ENCODE assay signal across 15 mouse cellular contexts in genomic region chr15:93706366-93706930, GRCm38 (mm10).
A peak's percentile ranks its signal among the peaks of the same experiment; 100 is the strongest.
DNase-seq lines count a peak whose midpoint lies in the region; ATAC-seq and TF ChIP-seq lines count a peak whose summit lies in the region.
"Had no signal": no experiment of that assay in that cellular context is flagged by ENCODE, and none has a peak within 500 bp of the region (broad histone marks: within the 10 kb centered on the region; RNA-seq: fewer than 3 reads in every experiment).

No protein-coding gene starts in this region.

- peaks cover 19% of the 10 kb centered on the region for H3K4me1 ChIP-seq in hindbrain, embryonic 10.5 days (replicated peaks)
- H3K4me1 ChIP-seq in hindbrain, postnatal 0 days (ENCODE audit: insufficient read depth, low read length), result no peaks in the 10 kb centered on the region
- H3K4me1 ChIP-seq in limb, embryonic 10.5 days, result peaks cover 42% of the 10 kb centered on the region
- H3K4me1 ChIP-seq: hindbrain, embryonic 15.5 days had no signal

- H3K4me3 ChIP-seq in hindbrain, embryonic 10.5 days, result no peak overlapping the region
- H3K4me3 ChIP-seq in hindbrain, postnatal 0 days (ENCODE audit: low read length), result no peak overlapping the region
- H3K4me3 ChIP-seq in limb, embryonic 10.5 days, result no peak overlapping the region
- H3K4me3 ChIP-seq: forebrain, embryonic 10.5 days; hindbrain, embryonic 15.5 days; megakaryocyte, embryonic 14.5 days had no signal

- no peaks in the 10 kb centered on the region for H3K27me3 ChIP-seq in hindbrain, embryonic 10.5 days (ENCODE audit: insufficient read depth, poor library complexity, severe bottlenecking)
- H3K27me3 ChIP-seq in hindbrain, postnatal 0 days (ENCODE audit: insufficient read depth, low read length), result no peaks in the 10 kb centered on the region
- H3K27me3 ChIP-seq in limb, embryonic 10.5 days (ENCODE audit: low read depth, poor library complexity, severe bottlenecking), result no peaks in the 10 kb centered on the region
- H3K27me3 ChIP-seq: hindbrain, embryonic 15.5 days had no signal

- no peaks in the 10 kb centered on the region for H3K36me3 ChIP-seq in hindbrain, embryonic 10.5 days
- no peaks in the 10 kb centered on the region for H3K36me3 ChIP-seq in hindbrain, postnatal 0 days (ENCODE audit: insufficient read depth, low read length)
- H3K36me3 ChIP-seq in limb, embryonic 10.5 days, result no peaks in the 10 kb centered on the region
- H3K36me3 ChIP-seq: forebrain, embryonic 10.5 days; hindbrain, embryonic 15.5 days had no signal

- no peak overlapping the region for H3K4me2 ChIP-seq in hindbrain, postnatal 0 days (ENCODE audit: low read depth, low read length)
- H3K4me2 ChIP-seq: hindbrain, embryonic 15.5 days had no signal

- TF ChIP-seq CTCF in hindbrain, postnatal 0 days (IDR thresholded peaks at IDR 0.05; ENCODE audit: low read depth), result no peak

- no peak overlapping the region for H3K9ac ChIP-seq in hindbrain, postnatal 0 days (replicated peaks; ENCODE audit: low read length)
- H3K9ac ChIP-seq: hindbrain, embryonic 15.5 days had no signal

- no peaks in the 10 kb centered on the region for H3K9me3 ChIP-seq in hindbrain, embryonic 10.5 days
- H3K9me3 ChIP-seq in hindbrain, postnatal 0 days (ENCODE audit: low read length), result no peaks in the 10 kb centered on the region
- no peaks in the 10 kb centered on the region for H3K9me3 ChIP-seq in limb, embryonic 10.5 days (replicated peaks)
- H3K9me3 ChIP-seq: forebrain, embryonic 10.5 days; hindbrain, embryonic 15.5 days; megakaryocyte, embryonic 14.5 days had no signal

- no peak for DNase-seq in hindbrain, embryonic 10.5 days (ENCODE audit: low spot score)
- no peak for DNase-seq in hindbrain, postnatal 0 days (ENCODE audit: low spot score)
- DNase-seq in testis, postnatal 14 days (ENCODE audit: low spot score), result peak; percentile 22
- DNase-seq in testis, postnatal 10 days (ENCODE audit: low spot score), result no peak
- no peak for DNase-seq in limb, embryonic 10.5 days (ENCODE audit: low spot score)
- DNase-seq in frontal cortex, adult 2 months (ENCODE audit: extremely low spot score in 1 of 2, low spot score in 1 of 2), result no peak
- DNase-seq in cerebellum, adult 9-10 months, result no peak
- DNase-seq: adrenal gland, postnatal 14 days; cerebellum, adult 8-10 months; kidney, adult 11 months; left cerebral cortex, postnatal 4 days had no signal

- peak overlapping the region; percentile 50; the same call in 1 of the 2 replicates for H3K27ac ChIP-seq in hindbrain, embryonic 10.5 days
- no peak overlapping the region for H3K27ac ChIP-seq in hindbrain, postnatal 0 days
- peak overlapping the region; percentile 28; the same call in 1 of the 2 replicates for H3K27ac ChIP-seq in limb, embryonic 10.5 days
- H3K27ac ChIP-seq: forebrain, embryonic 10.5 days; hindbrain, embryonic 15.5 days had no signal

- no peak for ATAC-seq in hindbrain, postnatal 0 days
- ATAC-seq: midbrain, embryonic 16.5 days had no signal

- 79% methylated on average over 11 of the region's 11 CpGs for whole genome bisulfite sequencing in hindbrain, embryonic 10.5 days
- WGBS in hindbrain, postnatal 0 days, result 73% methylated on average over 11 of the region's 11 CpGs
- 81% methylated on average over 11 of the region's 11 CpGs for WGBS in limb, embryonic 10.5 days
